Mouse (Mus musculus): ENCODE measurements at regions not wholly inside any gene's neighbourhood (a gene's known extent, or its start where the extent isn't known, plus 50 kb on each side); places are given as distances from the start of the nearest gene placed in this dataset.

- no peak for DNase-seq (ENCODE audit: low read depth)
Observed at GRCm38 (mm10) chr12:74518032-74518431, 201.8 kb upstream of the Gm11042 start.

- no peak for DNase-seq (ENCODE audit: low read depth)
Observed at GRCm38 (mm10) chr12:74516527-74516926, 200.3 kb upstream of the Gm11042 start.

DNA sequence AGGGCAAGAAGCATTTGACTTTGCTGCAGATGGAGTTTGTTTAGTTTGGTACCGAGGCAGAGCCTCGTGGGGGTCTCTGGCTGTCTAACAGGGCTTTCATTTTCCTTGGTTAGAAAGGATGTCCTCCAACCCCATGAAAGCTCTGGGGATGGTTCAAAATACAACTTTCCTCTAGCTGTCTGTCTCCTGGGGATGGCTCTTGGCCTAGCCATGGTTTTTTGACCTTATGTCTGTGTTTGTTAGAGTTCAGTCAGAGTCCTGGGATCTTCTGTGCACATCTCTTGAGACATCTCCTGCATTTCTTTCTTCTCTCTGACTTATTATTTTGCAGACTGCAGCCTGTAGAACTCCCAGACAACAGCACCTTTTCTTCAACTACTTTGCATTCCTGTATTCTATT, 186.6 kb upstream of the Gm11042 start:
- DNase-seq (ENCODE audit: low read depth): no peak

- no peak for DNase-seq (ENCODE audit: low read depth)
Observed at GRCm38 (mm10) chr12:74477619-74478018, 161.4 kb upstream of the Gm11042 start.

DNA sequence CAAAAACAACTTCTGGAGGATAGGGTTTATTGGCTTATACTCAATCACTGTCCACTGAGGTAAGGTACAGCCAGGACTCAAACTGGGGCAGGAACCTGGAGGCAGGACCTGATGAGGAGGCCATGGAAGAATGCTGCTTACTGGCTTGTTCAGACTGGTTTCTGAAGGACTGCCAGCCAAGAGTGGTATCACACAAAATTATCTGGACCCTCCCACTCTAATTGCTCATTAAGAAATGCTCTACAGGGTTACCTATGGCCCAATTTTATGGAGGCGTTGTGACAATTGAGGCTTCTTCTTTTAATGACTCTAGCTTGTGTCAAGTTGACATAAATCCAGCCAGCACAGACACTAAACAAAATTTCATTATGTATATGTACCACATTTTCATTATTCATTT, 158.5 kb upstream of the Gm11042 start:
- DNase-seq (ENCODE audit: low read depth): no peak

- no peak for DNase-seq (ENCODE audit: low read depth)
Observed at GRCm38 (mm10) chr12:74458521-74458920, 142.3 kb upstream of the Gm11042 start.

DNA sequence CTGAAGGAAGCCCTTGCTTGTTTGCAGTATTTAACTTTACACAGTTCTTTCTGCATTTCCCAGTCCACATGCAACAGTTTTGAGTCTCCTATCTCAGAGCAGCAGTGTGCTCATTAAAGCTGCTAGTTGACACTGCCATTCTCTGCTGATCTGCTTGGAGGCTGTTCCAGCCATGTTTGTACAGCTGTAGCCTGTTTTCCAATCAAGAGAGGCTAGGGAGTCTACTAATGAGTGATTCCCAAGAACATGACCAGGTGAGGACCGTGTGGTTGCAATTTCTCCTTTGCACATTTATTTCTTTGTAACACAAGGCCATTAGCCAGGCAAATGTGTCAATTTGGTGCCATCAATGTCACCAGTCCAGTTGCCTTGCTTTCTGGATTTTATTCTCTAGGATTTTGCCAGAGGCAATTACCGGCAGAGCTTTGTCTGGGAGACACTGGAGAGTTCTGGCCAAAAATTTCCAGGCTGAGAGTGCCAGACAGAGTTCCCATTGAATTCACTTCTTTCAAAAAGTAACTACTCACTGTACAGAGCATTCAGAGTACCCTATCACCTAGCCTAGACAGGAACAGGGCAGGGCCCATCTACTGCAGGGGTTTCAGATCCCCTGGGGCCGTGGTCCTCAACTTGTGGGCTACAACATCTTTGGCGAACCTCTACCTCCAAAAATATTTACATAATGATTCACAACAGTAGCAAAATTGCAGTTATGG, 136.3 kb upstream of the Gm11042 start:
- DNase-seq (ENCODE audit: low read depth): no peak

DNA sequence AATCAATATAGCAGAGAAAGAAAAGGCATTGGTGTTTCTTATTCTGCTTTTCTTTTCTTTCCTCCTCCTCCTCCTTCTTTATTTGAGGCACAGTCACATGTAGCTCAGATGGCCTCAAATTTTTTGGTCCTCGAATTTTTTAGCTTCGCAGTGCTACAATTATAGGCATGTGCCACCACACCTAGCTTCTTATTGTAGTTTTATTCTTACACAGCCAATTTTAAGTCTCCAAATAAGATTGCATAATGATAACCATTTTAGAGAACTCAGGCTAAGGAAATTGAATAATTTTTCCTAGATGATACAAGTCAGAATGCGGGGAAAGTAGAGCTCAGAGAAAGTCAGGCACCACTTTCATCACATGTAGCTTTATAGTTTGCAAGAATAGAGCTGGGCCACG, 132.1 kb upstream of the Gm11042 start:
- no peak for DNase-seq (ENCODE audit: low read depth)

DNA sequence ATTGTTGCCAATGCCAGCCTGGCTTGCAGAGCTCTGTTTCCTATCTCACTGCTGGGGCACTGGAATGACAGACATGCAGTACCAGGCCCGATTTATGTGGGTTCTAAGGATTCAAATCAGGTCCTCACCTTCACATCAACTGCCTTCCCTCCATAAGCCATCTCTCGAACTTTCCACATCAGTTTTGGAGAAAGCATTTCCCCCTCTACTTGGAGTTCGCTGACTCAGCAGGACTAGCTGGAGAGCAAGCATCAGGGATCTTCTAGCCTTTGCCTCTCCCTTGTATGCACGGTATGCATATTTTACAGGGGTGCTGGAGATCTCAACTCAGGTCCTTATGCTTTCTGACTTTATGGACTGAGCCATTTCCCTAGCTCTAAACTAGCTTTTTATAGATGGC, 118.7 kb upstream of the Gm11042 start:
- no peak for DNase-seq (ENCODE audit: low read depth)

- no peak for DNase-seq (ENCODE audit: low read depth)
Observed at GRCm38 (mm10) chr12:74414738-74415137, 98.5 kb upstream of the Gm11042 start.

DNA sequence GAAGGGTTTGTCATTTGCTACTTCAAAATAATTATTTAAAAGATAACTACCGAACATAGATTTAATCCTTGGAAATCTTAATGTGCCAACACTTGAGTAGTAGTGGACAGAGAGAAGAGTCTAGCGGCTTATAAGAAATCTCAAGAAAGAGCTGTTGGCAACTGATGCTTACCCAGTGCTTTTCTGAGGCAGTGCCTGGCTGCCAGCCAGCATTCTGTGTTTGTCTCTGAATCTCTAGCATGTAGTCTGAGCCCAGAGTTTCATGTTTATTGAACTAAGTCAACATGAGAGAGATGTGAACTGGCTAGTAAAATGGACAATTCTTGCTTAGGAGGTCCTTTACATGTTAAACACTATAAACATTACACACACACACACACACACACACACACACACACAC, 94.3 kb upstream of the Gm11042 start:
- DNase-seq (ENCODE audit: low read depth): no peak

DNA sequence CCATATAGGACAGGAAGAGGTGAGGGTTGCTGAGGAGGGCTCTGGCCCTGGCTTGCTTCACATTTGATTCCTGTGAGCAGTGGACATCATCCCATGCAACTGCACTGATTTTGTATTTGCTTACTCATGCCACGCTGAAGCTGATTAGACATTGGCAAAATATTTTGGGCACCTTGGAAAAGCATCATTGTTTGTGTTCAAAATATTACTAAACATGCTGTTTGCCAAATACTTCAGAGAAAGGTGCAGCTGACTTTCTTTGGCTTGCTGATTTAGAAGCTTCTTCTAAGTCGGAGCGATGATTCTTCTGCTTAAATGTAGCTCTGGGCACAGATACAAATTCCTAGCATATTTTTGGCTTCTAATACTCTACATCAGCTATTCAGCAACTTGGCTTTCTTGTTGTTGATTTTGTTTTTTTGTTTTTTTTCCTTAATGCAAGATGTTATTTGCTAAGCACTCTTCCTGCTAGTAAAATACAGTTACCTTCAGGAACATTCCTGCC, 91.4 kb upstream of the Gm11042 start:
- no peak for DNase-seq (ENCODE audit: low read depth)

GRCm38 (mm10) chr12:74389811-74390210, 73.6 kb upstream of the Gm11042 start:
- DNase-seq (ENCODE audit: low read depth): no peak
